Mouse (Mus musculus) megakaryocyte, embryonic 14.5 days (primary cell): ENCODE measurements around the gene Sipa1l3. TPM values are rescaled to one million over a fixed set of nuclear protein-coding genes. Genes with fewer than 3 reads are reported as not detected.

Experiments used
- H3K27me3 ChIP-seq: replicated peaks from 2 replicates; pipeline ENCODE3; 2012; ENCODE audit warnings: inconsistent platforms
- H3K36me3 ChIP-seq: replicated peaks from 2 replicates; pipeline ENCODE3; 2012; ENCODE audit warnings: low read length, inconsistent platforms, mixed read lengths
- H3K4me1 ChIP-seq: 2 replicates; pipeline ENCODE4 v1.6.1; 2012; ENCODE audit warnings: inconsistent platforms
- H3K4me3 ChIP-seq: replicated peaks from 2 replicates; pipeline ENCODE3; 2012; ENCODE audit warnings: moderate library complexity, mild to moderate bottlenecking, inconsistent platforms
- H3K9me3 ChIP-seq: 2 replicates; pipeline ENCODE4 v1.6.1; 2012; ENCODE audit warnings: inconsistent platforms
- FLI1 ChIP-seq: IDR thresholded peaks from 2 replicates; pipeline ENCODE4 v1.6.1; 2012; ENCODE audit warnings: low read length, inconsistent platforms, mixed read lengths
- GATA1 ChIP-seq: IDR thresholded peaks from 3 replicates; pipeline ENCODE4 v1.6.1; 2012; ENCODE audit warnings: mixed read lengths, low read length, inconsistent platforms, borderline replicate concordance
- polyA plus RNA-seq: library from polyadenylated mRNA; stranded (reverse); fragments of >175 nt; gene quantifications from 2 replicates; pipeline ENCODE4 v1.2.3, GENCODE M21; 2012; ENCODE audit warnings: low replicate concordance; ENCODE audit not compliant: insufficient read depth

The Sipa1l3 gene
- polyA plus RNA-seq, 1 experiment, result 27.5 TPM

DNA sequence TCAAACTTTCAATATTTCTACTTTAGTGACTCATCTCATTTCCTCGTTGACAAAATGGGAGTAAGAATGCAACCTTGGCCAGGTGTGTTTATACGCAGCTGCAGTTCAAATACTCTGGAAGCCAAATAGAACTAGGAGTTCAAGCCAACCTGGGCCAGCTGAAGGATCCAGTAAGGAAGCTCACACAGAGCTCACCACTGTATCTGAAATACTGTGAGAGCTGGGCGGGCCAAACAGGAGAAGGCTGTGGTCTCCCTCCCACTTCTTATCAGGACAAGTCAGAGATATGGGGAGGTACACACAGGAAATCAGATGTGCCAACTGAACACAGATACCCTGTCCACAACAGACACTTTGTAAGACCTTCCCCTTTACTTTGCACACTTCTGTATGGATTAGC lies 125.6 kb downstream of the Sipa1l3 start:
- Histone ChIP-seq H3K4me1 (peaks cover 34% of the 10 kb centered on the region), H3K4me3 (no peak overlapping the region)
- TF ChIP-seq GATA1, result no peak
- TF ChIP-seq FLI1, result no peak

DNA sequence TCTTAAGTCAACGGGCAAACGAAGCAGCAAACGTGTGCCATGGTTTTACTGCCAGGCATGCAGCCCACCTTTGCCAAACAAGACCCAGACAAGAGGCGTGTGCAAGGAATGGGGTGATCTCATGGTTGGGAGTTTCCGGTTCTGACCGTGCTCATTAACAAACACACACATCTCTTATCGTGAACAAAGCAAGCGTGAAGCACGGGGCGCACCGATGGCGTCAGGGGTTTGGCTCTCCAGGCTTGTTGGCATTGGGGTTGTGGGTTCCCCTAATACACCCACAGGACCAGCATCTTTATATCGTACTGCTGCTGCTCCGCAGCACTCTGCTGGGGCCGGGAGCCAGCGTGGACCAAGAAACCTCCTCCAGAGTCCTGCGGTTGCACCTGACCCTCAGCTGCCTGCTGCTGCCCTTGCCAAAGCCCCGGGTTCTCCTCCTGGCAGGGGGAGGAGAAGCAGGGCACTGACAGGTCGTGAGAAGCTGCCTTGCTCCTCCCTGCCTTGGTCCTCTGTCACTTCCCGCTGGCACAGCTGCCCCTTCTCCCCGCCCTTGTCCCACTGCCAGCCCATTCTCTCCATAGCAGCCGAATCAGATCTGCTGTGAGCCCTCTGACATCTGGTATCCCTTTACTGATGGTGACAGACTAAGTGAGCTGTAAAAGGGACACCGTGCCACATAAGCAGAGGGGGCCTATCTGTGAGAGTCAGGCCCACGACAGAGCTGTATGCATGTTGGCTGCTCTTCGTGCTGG lies 126.5 kb downstream of the Sipa1l3 start:
- H3K4me1 ChIP-seq, result peaks cover 34% of the 10 kb centered on the region
- H3K9me3 ChIP-seq, result no peaks in the 10 kb centered on the region
- H3K27me3 ChIP-seq, result no peaks in the 10 kb centered on the region
- TF ChIP-seq GATA1, result no peak
- TF ChIP-seq FLI1, result no peak
- H3K4me3 ChIP-seq, result no peak overlapping the region
- H3K36me3 ChIP-seq, result peaks cover 54% of the 10 kb centered on the region

More for the DNA sequence above, 125.6 kb downstream of the Sipa1l3 start:
- no peaks in the 10 kb centered on the region for H3K27me3 ChIP-seq
- H3K36me3 ChIP-seq, result peaks cover 51% of the 10 kb centered on the region
- no peaks in the 10 kb centered on the region for H3K9me3 ChIP-seq

GRCm38 (mm10) chr7:29391112-29391760 lies 127.2 kb downstream of the Sipa1l3 start:
- no peaks in the 10 kb centered on the region for H3K9me3 ChIP-seq
- H3K36me3 ChIP-seq, result peaks cover 54% of the 10 kb centered on the region
- TF ChIP-seq FLI1 (no peak), GATA1 (no peak)
- H3K27me3 ChIP-seq, result no peaks in the 10 kb centered on the region
- H3K4me3 ChIP-seq, result peak overlapping the region; percentile 42
- peaks cover 34% of the 10 kb centered on the region for H3K4me1 ChIP-seq

DNA sequence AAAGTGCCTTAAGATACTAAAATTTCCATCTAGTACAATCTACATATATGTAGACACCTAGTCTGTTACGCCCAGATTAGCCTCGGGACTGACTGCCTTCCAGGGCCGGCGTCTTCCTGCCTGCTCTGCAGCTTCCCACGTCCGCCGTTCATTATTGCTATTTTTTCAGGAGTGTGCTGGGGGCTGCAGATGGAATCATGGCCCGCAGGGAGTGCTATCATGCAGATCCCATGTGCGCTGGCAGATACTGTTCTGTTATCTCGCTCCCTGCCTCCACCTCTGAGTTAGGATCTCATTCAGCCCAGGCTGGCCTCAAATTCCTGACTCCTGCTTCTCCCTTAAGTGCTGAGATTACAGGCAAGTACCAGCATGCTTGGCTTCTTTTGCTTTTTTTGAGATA lies 128.2 kb downstream of the Sipa1l3 start:
- Histone ChIP-seq H3K27me3 (no peaks in the 10 kb centered on the region), H3K9me3 (no peaks in the 10 kb centered on the region), H3K36me3 (peaks cover 52% of the 10 kb centered on the region), H3K4me1 (peaks cover 34% of the 10 kb centered on the region), H3K4me3 (no peak overlapping the region)
- TF ChIP-seq GATA1, result no peak
- TF ChIP-seq FLI1, result no peak

DNA sequence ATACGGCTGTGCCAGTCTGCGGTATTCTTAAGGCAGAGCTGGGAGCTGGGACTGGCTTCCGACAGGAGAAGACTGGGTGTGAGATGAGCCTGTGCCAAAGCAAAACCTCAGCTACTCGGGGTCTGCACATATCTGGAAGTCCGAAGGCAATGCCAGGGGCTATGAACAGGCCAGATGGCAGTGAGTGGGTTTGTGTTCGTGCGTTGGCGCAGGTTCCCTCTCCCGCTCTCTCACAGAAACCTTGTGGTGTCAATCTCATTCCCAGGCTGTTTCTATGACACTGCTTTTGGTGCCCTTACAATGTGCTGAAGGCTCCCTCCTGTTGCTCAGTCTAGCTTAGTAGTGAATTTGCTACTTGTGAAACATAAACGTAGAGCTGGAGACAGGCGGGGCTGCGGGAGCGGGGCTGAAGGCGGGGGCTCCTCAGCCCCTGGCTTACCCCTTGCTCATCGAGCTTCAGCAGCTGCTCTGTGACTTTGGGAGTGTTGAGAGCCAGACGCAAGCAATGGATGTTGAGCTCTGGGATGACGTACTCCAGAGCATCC lies 130.8 kb downstream of the Sipa1l3 start:
- H3K27me3 ChIP-seq, result no peaks in the 10 kb centered on the region
- H3K4me1 ChIP-seq, result peaks cover 18% of the 10 kb centered on the region
- peaks cover 53% of the 10 kb centered on the region for H3K36me3 ChIP-seq
- no peaks in the 10 kb centered on the region for H3K9me3 ChIP-seq
- no peak for TF ChIP-seq GATA1
- TF ChIP-seq FLI1, result no peak
- no peak overlapping the region for H3K4me3 ChIP-seq

- no peaks in the 10 kb centered on the region for H3K27me3 ChIP-seq
- no peak overlapping the region for H3K4me3 ChIP-seq
- H3K36me3 ChIP-seq, result peaks cover 60% of the 10 kb centered on the region
- H3K9me3 ChIP-seq, result no peaks in the 10 kb centered on the region
- no peak for TF ChIP-seq FLI1
- peaks cover 11% of the 10 kb centered on the region for H3K4me1 ChIP-seq
These were observed 132.1 kb downstream of the Sipa1l3 start for GRCm38 (mm10) chr7:29386349-29386748.

DNA sequence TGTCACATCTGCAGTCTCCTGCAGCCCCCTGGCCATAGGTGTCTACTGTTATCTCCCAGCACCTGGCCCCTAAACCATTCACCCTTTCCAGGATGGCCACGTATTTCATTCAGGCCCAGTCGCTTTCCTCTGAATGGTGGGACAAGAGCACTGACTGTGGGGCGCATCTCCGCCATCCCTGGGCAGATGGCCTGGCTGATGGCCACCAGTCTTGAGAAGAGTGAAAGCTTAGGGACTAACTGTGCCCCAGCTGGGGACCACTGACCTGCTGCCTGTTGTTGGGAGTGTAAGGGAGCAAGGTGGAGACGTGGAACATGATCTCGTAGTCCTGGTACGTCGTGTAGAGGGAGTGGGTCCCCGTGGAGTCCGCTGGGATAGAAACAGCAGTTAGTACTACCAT lies 132.7 kb downstream of the Sipa1l3 start:
- H3K4me1 ChIP-seq, result peaks cover 7% of the 10 kb centered on the region
- no peak overlapping the region for H3K4me3 ChIP-seq
- H3K36me3 ChIP-seq, result peaks cover 64% of the 10 kb centered on the region
- no peaks in the 10 kb centered on the region for H3K27me3 ChIP-seq
- TF ChIP-seq GATA1 (no peak), FLI1 (no peak)
- no peaks in the 10 kb centered on the region for H3K9me3 ChIP-seq

DNA sequence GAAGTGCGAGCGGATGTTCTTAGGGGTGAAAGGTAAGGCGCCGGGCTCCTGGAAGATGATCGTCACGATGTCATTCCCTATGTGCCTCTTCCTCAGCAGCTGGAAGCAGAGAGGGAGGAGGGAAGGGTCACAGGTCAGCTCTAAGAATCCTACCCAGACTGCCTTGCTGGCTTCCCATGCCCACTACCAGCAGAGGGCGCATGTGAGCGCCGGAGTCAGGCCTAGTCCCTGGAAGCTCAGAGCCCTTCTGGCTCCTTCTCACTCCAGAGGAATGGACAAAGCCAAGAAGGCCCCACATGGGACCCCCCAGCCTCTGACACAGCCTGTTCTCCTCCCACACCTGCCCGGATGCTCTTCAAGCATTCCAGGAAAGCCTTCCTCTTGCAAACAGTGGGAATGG lies 135.2 kb downstream of the Sipa1l3 start:
- Histone ChIP-seq H3K9me3 (no peaks in the 10 kb centered on the region), H3K4me3 (no peak overlapping the region), H3K27me3 (no peaks in the 10 kb centered on the region), H3K36me3 (peaks cover 73% of the 10 kb centered on the region), H3K4me1 (no peaks in the 10 kb centered on the region)
- no peak for TF ChIP-seq GATA1
- TF ChIP-seq FLI1, result no peak

DNA sequence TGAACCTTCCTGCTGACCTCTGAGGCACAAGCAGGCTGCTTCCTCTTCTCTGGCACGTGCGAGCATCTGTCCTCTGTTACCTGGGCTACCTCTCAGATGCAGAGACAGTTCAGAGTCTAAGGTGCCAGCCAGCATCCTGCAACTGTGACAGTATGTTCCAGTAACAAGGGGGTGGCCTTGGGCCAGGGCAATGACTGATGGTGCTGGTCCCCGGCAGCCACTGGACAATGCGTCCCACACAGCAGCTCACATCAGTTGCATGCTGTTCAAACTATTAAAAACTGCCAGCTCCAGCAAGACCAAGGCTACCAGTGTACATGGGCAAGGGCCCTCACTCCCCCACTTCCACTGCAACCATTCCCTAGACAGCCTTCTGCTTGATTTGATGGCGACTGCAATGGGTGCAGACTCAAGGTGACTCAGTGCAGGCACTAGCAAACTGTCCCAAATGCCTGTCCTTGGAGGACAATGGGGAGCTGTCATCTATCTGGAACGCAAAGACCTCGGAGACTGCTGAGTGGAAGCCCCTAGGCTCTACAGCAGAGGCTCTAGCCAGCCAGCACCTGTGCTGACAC lies 136.9 kb downstream of the Sipa1l3 start:
- no peaks in the 10 kb centered on the region for H3K9me3 ChIP-seq
- no peaks in the 10 kb centered on the region for H3K4me1 ChIP-seq
- H3K27me3 ChIP-seq, result no peaks in the 10 kb centered on the region
- no peak for TF ChIP-seq FLI1
- peak overlapping the region; percentile 4 for H3K4me3 ChIP-seq
- peaks cover 72% of the 10 kb centered on the region for H3K36me3 ChIP-seq

DNA sequence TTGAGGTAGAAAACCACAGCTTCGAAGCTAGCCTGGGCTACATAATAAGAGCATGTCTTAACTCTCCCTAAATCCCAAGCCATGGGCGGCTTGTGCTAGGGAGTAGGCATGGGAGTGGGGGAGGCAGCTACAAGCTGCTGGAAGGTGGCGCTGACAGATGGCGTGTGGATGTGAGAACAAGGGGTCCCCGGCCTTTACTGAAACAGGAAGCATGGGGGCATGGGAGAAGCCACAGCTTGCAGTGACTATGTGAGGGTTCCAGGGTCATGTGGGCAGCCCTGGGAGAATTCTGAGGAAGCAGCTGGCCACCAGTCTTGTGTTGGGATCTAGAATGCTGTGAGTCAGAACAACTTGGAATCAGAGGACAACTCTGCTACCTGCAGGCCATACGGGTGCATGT lies 144.4 kb downstream of the Sipa1l3 start:
- Histone ChIP-seq H3K4me1 (peaks cover 4% of the 10 kb centered on the region; the same call in 1 of the 2 replicates), H3K36me3 (peaks cover 52% of the 10 kb centered on the region), H3K27me3 (no peaks in the 10 kb centered on the region), H3K4me3 (no peak overlapping the region), H3K9me3 (no peaks in the 10 kb centered on the region)
- no peak for TF ChIP-seq GATA1
- no peak for TF ChIP-seq FLI1
